Mouse (Mus musculus) spleen, adult 2 months (tissue): ENCODE measurements around the gene Elp5. TPM values are rescaled to one million over a fixed set of nuclear protein-coding genes. Genes with fewer than 3 reads are reported as not detected.

Experiments used
- DNase-seq, 2 experiments: peaks; one replicate each; pipeline versions ENCODE4 v3.0.0 to v3.0.0-alpha.2; 2012 to 2021; ENCODE audit warnings: low spot score in 2 of 2, low read depth in 1 of 2
- H3K27ac ChIP-seq: fragments of 200-500 bp; 2 replicates; pipeline ENCODE4 v1.5.1; 2012; ENCODE audit warnings: low read length, inconsistent platforms; ENCODE audit not compliant: insufficient read depth
- H3K27me3 ChIP-seq: fragments of 200-500 bp; 2 replicates; pipeline ENCODE4 v1.6.1; 2012; ENCODE audit warnings: mild to moderate bottlenecking, moderate library complexity, low read length, inconsistent platforms; ENCODE audit not compliant: control insufficient read depth, insufficient read depth
- H3K36me3 ChIP-seq: fragments of 200-500 bp; 2 replicates; pipeline ENCODE4 v1.6.1; 2012; ENCODE audit warnings: mild to moderate bottlenecking, low read length, inconsistent platforms; ENCODE audit not compliant: control insufficient read depth, insufficient read depth
- H3K4me1 ChIP-seq: fragments of 200-500 bp; 2 replicates; pipeline ENCODE4 v1.6.1; 2011; ENCODE audit warnings: inconsistent platforms; ENCODE audit not compliant: control insufficient read depth, insufficient read depth, insufficient read length
- H3K4me3 ChIP-seq: fragments of 200-500 bp; 2 replicates; pipeline ENCODE4 v1.5.1; 2011; ENCODE audit warnings: mild to moderate bottlenecking, inconsistent platforms; ENCODE audit not compliant: insufficient read depth, insufficient read length; ENCODE audit errors: extremely low read depth
- CTCF ChIP-seq: fragments of 200-500 bp; IDR thresholded peaks from 2 replicates; pipeline ENCODE4 v1.5.1; 2011; ENCODE audit warnings: mild to moderate bottlenecking, inconsistent platforms; ENCODE audit not compliant: insufficient read depth, insufficient read length, insufficient replicate concordance; ENCODE audit errors: extremely low read depth
- POLR2A ChIP-seq: fragments of 200-500 bp; IDR thresholded peaks from 2 replicates; pipeline ENCODE4 v1.6.1; 2011; ENCODE audit warnings: low read depth, low read length, inconsistent platforms
- whole genome bisulfite sequencing: fragments of 180-500 bp; shearing (Covaris S2); methylation state at CpG from one replicate; pipeline ENCODE4 v1.1.7; 2018; 5-methylcytosine and 5-hydroxymethylcytosine counted together
- polyA plus RNA-seq: library from polyadenylated mRNA; depleted of rRNA; stranded (reverse); fragments of >200 nt; gene quantifications from 2 replicates; pipeline ENCODE4 v1.2.3, GENCODE M21; 2012

The Elp5 gene
- polyA plus RNA-seq, 1 experiment: 32.5 TPM

DNA sequence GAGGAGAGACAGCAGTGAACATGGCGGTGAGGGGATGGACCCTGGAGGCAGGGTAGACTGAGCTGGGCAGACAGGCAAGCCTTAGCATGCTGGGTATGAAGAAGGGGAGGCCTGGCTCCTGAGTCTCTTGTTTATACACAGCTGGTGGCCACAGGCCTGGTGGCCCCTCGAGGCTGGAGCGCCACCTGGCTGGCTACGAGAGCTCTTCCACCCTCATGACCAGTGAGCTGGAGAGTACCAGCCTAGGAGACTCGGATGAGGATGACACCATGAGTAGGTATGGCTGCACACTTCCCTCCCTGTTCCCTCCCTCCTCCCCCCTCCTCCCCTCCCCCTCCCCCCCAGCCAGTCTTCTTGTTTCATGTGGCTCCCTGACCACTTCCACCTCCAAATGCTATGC, 23.2 kb upstream of the Elp5 start:
- 62% methylated on average over 5 of the region's 5 CpGs for WGBS
- H3K4me3 ChIP-seq: no peak overlapping the region
- DNase-seq: no peak
- peaks cover 9% of the 10 kb centered on the region; the same call in 1 of the 2 replicates for H3K4me1 ChIP-seq
- TF ChIP-seq POLR2A (no peak), CTCF (peak; percentile 60; the same call in 1 of the 2 replicates)
- no peaks in the 10 kb centered on the region for H3K27me3 ChIP-seq
- no peak overlapping the region for H3K27ac ChIP-seq
- peaks cover 33% of the 10 kb centered on the region for H3K36me3 ChIP-seq

DNA sequence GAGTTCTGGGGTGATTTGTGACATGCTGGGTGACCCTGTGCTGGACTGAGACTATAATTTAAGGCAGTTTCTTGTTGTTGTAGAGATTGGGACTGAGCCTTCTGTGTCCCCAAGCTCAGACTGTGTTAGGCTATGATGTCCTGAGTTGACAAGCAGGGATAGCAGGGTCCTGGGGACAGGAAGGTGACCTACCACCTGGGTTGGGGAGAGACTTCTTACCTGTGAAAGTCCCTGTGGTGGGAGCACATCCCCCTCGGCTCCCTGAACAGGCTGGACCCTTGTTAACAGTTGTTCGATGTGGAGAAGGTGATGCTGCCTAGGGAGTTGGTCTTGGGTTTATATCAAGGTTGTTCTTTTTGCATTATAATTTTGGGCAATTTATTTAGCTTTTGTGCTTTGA, 20.2 kb upstream of the Elp5 start:
- H3K4me3 ChIP-seq: no peak overlapping the region
- WGBS: 85% methylated on average over 2 of the region's 2 CpGs
- TF ChIP-seq POLR2A (no peak), CTCF (no peak)
- H3K4me1 ChIP-seq: peaks cover 11% of the 10 kb centered on the region; the same call in 1 of the 2 replicates
- no peak overlapping the region for H3K27ac ChIP-seq
- no peaks in the 10 kb centered on the region for H3K27me3 ChIP-seq
- no peak for DNase-seq
- peaks cover 29% of the 10 kb centered on the region for H3K36me3 ChIP-seq

DNA sequence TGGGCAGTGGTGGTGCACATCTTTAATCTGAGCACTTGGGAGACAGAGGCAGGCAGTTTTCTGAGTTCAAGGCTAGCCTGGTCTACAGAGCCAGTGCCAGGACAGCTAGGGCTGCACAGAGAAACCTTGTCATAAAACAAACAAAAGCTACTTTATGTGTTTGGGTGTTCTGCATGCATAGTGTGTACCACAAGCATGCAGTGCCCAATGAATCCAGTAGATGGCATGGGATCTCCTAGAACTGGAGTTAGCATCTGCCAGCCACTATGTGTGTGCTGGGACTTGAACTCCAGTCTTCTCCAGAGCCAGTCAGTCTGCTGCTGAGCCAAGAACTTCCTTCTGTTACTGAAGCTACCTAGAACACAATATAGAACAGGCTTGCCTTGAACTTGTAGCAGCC, 19.5 kb upstream of the Elp5 start:
- no peak overlapping the region for H3K27ac ChIP-seq
- DNase-seq: no peak
- no peak for TF ChIP-seq CTCF
- TF ChIP-seq POLR2A: no peak
- peaks cover 29% of the 10 kb centered on the region for H3K36me3 ChIP-seq
- H3K27me3 ChIP-seq: no peaks in the 10 kb centered on the region
- peaks cover 11% of the 10 kb centered on the region; the same call in 1 of the 2 replicates for H3K4me1 ChIP-seq
- H3K4me3 ChIP-seq: no peak overlapping the region

DNA sequence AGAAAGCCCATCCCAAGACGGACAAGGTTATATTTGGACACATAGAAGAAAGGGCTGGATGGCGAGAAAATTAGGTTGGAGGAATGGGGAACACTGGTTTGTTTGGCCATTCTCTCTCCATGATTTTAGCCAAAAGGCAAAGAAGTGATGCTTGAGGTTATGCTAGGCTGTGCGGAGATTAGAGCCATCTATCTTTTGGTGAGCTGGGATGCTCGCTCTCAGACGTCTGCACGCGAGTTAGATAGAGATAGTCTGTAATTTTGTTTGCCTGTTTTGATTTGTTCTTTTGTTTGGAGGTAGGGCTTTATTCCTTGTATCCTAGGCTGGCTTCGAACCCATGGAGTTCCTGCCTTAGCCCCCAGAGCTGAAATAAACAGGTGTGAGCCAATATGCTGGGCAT, 18.8 kb upstream of the Elp5 start:
- TF ChIP-seq CTCF (no peak), POLR2A (no peak)
- Histone ChIP-seq H3K4me3 (peak overlapping the region; percentile 72), H3K36me3 (peaks cover 24% of the 10 kb centered on the region), H3K27me3 (no peaks in the 10 kb centered on the region), H3K4me1 (peaks cover 11% of the 10 kb centered on the region; the same call in 1 of the 2 replicates), H3K27ac (no peak overlapping the region; the same call in 1 of the 2 replicates)
- 15% methylated on average over 8 of the region's 8 CpGs for WGBS
- DNase-seq: no peak

DNA sequence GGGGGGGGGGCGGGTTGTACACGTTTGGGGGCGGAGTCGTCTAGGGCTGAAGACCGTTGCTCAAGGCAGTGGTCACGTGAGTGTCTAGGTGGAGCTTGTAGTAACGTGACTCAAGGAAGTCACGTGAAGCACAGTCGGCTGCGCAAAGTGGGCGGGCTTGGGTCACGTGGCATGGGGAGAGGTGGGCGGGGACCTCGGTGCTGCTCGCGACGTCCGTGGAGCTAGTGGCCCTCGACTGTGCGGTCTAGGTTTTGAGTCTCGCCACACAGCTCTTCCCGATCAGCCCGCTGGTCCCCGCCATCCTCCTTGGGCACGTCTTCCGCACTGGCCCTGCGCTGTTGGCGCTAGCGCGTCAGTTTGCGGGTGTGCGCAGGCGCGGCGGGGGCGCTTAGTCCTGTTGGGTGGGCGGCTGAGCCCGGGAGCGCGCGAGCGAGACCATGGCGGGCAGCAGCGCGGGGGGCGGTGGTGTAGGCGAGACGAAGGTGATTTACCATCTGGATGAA, 18.1 kb upstream of the Elp5 start, which contains the start of gene Dvl2:
Gene Dvl2 (plus strand): TSS at position 200 of the 503 bp plus-strand sequence.
- TF ChIP-seq CTCF: no peak
- TF ChIP-seq POLR2A: peak; percentile 81
- H3K27me3 ChIP-seq: no peaks in the 10 kb centered on the region
- WGBS: under 1% methylated on average over 47 of the region's 48 CpGs
- peaks cover 7% of the 10 kb centered on the region; the same call in 1 of the 2 replicates for H3K4me1 ChIP-seq
- H3K4me3 ChIP-seq: peak within 1 kb of the TSS; percentile 72
- H3K36me3 ChIP-seq: peaks cover 19% of the 10 kb centered on the region
- H3K27ac ChIP-seq: peak within 1 kb of the TSS; percentile 86
- DNase-seq: peak; percentile 91 to 96

DNA sequence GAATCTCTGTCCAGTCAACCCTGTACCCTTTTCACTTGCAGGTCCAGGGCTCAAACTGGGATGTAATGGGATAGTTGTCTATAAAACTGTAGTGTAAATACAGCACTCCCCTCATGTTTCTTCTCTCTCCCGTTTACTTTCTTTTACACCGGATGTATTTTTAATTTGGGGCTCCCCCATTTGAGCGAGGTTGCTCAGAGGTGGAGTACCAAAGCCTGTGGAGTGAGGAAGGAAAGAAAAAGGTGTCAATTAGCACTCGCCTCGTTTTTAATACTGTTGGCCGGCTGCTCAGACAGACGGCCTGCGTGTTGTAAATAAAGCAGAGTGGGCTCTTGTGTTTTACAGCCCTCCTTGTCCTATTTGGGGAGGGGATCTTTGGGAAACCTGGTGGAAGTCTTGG, 17.3 kb upstream of the Elp5 start:
- Histone ChIP-seq H3K4me3 (no peak overlapping the region), H3K4me1 (peaks cover 8% of the 10 kb centered on the region; the same call in 1 of the 2 replicates), H3K27ac (peak overlapping the region; percentile 19), H3K27me3 (no peaks in the 10 kb centered on the region), H3K36me3 (peaks cover 19% of the 10 kb centered on the region)
- 77% methylated on average over 8 of the region's 8 CpGs for WGBS
- DNase-seq: no peak
- no peak for TF ChIP-seq CTCF
- TF ChIP-seq POLR2A: no peak
